Mouse (Mus musculus) mouse trophoblast stem cell (cell line): ENCODE data around the gene Usp47.

Experiments
- in situ Hi-C, 2 experiments: fragments of 300-500 bp; cut with MseI, MboI; formaldehyde crosslinking; loops; 2 replicates in 1 of 2; 3 replicates in 1 of 2; pipeline ENCODE4 v1.15.1; 2025

Usp47 gene

DNA sequence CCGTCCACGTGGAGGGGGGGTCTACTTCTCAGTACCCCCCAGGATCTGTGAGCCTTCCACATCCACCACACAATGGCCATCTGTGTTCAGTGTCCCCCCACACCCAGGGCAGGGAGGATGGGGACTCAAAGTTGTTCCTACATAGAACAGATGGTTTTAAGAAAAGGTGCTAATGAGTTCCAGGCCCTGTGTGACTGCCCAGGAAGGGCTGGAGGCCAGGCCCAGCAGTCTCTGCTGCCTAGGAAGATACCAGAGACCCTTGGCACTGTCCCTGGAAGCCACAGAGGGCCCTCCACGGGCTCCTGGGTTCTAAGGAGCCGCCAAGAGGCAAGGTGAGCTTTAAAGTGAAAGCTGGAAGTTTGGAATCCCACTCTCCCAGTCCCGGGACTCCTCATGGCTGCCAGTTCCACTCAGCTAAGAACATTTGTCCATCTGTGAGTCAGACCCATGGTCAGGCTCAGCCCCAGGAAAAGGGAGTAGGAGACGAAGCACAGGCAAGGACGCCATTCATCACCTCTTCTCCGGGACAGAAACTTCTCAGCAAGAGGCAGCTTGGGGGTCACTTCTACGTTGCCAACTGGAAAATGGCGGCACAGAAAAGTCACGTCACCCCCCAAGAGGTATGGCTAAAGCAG lies 98.7 kb downstream of the Usp47 start:
- in situ Hi-C loops = no loop called here

GRCm38 (mm10) chr7:112123612-112124011 lies 100.3 kb downstream of the Usp47 start:
- in situ Hi-C loops = no loop called here

DNA sequence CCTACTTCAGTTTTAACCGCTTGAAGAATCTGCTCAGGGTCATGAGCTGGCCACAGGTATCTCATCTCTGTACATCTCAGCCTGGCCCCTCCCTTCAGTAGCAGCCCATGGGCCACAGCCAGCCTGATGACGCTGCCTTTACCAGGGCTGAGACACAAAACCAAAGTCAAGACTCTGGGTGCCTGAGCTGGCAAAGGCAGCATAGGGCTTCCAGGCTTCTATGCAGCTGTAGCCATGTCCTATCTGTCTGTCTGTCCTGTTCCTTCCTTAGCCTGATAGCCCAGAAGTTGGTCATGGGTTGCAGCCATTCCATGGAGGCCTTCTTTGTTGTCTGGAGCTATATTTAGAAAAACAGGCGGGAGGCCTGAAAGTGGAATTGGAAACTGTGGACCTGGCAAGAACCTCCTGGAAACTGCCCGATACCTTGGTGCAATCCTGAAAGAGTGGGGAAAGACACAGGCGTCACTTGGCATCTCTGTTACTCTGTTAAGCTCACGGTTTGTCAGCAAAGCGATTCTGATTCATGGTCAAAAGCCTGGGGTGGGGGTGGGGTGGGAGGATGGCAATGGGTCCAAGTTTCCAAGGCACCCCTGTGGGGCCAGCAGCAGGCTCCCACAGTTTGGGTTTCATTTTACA lies 102.4 kb downstream of the Usp47 start:
- in situ Hi-C loops = no loop called here

GRCm38 (mm10) chr7:112127085-112127637 lies 103.9 kb downstream of the Usp47 start:
- in situ Hi-C loops = no loop called here

GRCm38 (mm10) chr7:112127954-112128353 lies 104.7 kb downstream of the Usp47 start:
- in situ Hi-C loops = no loop called here

- in situ Hi-C loops = no loop called here
Observed at GRCm38 (mm10) chr7:112128810-112129209, 105.5 kb downstream of the Usp47 start.

DNA sequence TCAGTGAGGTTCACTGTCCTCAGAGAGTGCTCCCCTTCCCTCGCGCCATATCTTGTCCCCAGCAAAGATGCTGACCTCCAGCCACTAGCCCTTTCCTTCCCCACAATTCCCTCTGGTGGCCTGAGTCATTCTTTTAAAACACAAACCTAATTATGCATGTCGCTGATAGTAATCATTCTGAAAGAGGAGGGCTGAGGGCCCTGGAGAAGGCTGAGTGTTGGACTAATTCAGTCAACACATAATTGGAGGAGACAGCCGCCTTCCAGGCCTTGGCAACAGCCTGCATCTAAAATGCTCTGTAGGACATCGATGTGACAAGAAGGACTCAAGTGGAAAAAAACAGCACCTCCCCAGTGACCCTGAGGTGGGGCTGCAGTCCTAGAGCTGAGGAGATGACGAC lies 106.5 kb downstream of the Usp47 start:
- in situ Hi-C loops = no loop called here

- in situ Hi-C loops = no loop called here
Observed at GRCm38 (mm10) chr7:112130660-112131059, 107.4 kb downstream of the Usp47 start.

DNA sequence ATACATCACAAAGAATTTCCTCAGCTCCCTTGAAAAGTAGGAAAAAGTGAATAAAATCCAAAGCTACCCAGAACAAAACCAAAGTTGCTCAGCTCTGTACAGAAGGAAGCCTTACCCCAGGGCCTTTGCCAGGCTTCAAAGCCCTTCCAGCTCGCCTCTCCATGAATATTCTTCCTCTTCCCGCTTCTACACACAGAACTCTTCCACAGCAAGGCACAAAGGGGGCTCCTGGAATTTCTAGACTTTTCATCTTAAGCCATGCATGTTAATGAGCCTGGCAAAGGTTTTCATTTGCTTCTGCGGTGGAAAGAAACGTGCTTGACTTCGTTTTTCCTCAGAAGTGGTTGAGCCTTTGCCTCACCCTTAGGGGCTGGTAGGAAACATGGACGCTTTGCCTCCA lies 108.7 kb downstream of the Usp47 start:
- in situ Hi-C loops = no loop called here

DNA sequence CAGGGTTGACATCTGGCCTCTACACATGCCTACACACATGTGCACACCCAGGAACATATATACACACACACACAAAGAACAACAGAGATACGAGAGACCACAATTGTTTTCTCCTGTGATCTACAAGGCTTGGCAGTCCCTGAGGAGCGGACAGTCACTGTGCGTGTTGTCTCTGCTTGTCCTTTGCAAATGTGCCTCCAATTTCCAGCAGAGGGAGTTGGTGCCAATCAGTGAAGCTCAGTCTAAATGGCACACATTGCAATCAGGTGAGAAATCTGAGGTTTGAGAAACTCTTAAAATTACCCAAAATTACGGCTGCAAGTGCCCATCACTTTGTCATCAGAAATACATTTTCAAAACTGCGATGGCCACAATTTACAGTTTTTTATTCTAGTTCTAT lies 110.0 kb downstream of the Usp47 start:
- in situ Hi-C loops = no loop called here

GRCm38 (mm10) chr7:112135161-112135560 lies 111.9 kb downstream of the Usp47 start:
- in situ Hi-C loops = no loop called here

GRCm38 (mm10) chr7:112136537-112136936 lies 113.2 kb downstream of the Usp47 start:
- in situ Hi-C loops = no loop called here

DNA sequence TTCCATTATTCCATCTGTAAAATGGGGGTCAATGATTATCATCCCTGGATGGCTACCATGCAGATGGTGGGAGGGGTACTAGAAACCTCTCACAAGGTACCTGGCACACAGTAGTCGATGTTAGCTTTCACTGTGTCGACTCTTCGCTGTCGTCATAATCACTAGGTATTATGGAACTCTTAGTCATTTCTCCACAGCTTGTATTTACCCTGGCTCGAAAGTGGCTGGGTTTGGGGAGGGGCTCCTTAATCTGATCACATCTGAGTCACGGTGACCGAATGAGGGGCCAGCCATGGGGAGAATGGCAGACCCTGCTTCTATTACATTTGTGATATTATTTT lies 114.8 kb downstream of the Usp47 start:
- in situ Hi-C loops = no loop called here

GRCm38 (mm10) chr7:112138509-112139405 lies 115.5 kb downstream of the Usp47 start:
- in situ Hi-C loops = no loop called here

DNA sequence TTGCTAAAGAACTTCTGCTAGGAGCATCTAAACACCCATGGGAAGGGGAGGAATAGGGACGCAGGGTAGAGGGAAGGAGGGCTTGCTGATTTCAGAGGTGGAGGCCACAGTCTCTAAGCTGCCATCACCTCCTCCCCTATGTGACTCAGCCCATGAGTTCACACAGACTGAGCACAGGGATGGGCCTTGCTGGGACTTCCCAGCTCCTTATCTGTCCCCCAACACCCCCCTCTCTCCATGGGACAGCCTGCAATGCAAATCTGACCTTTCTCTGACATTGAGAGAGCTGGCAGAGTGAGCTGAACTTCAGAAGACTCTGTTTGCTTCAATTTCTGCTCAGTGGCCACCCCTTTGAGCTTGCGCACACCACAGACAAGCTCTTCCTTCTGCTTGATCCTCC lies 117.4 kb downstream of the Usp47 start:
- in situ Hi-C loops = no loop called here

- in situ Hi-C loops = no loop called here
Observed at GRCm38 (mm10) chr7:112142616-112143015, 119.3 kb downstream of the Usp47 start.

DNA sequence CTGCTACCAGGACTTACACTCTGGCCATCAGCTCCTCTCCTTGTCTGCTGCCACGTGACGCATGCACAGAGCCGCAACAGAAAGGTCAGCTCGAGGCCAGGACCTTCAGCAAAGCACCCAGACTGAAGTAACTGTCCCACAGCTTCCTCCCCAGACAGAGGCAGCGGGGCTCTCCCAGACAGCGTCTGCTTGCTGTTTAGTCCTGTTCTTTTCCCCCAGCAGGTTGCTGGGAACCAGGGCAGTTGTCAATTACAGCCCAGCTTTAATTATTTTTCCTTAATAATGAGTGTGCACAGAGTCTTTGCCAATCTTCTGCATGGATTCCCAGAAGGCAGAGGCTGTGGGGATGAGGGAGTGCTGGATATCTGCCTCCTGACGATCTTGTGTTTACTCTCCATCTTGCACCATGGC lies 119.8 kb downstream of the Usp47 start:
- in situ Hi-C loops = no loop called here

DNA sequence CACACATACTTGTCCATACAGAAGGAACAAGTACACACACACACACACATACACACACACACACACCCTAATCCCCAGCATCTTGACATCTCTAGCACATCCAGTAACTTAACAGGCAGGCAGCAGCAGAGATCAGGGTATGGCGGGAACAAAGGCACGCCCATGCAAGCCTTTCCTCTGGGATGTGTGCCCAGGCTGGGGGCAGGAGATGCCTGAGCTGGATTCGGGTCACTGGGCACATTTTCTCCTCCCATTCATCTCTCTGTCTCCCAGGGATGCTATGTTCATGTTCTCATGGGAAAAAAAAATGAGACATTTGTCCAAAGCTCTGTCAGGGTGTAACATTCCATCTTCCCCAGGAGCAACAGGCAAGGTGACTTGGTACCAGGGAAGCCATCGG lies 120.7 kb downstream of the Usp47 start:
- in situ Hi-C loops = no loop called here

DNA sequence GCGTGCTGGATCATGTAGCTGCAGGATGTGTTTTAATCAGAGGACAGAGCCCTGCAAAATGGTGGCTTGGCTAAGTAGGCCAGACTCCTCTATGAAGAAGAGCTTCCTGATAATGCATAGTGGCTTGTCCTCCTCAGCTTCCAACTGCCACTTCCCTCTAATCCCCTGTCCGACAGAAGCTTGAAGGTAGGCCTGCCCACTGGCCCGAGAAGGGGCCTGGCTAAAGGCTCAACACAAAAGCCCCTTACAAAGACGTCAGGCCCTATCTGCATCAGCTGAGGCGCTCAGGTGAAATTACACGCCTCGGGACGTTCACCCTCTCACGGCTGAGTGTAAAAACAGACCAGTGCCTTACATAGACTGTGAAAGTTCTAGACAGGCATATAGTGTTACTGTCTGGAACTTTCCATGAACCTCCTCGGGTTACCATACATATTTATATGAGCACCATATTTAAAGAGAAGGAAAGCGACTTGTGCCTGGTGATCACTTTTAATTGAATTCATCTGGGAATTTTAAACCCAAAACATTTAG lies 121.4 kb downstream of the Usp47 start:
- in situ Hi-C loops = no loop called here

DNA sequence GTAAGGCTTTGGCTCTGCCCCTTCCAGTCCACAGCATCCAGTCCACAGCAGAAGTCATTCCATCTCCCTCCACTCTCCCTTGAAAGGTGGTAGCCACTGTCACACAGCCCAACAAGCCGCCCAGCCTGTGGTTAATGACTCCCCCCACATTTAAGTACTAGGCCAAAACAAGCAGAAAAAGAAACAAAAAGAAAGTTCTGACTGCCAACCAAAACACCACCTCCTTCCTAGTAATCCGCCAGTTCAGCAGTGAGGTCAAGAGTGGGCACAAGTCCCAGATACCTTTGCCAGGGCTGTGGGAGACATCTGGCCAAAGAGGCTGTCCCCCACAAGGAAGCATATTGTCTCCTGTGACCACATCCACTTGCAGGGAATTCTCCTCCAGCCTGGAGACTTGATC lies 124.7 kb downstream of the Usp47 start:
- in situ Hi-C loops = no loop called here

DNA sequence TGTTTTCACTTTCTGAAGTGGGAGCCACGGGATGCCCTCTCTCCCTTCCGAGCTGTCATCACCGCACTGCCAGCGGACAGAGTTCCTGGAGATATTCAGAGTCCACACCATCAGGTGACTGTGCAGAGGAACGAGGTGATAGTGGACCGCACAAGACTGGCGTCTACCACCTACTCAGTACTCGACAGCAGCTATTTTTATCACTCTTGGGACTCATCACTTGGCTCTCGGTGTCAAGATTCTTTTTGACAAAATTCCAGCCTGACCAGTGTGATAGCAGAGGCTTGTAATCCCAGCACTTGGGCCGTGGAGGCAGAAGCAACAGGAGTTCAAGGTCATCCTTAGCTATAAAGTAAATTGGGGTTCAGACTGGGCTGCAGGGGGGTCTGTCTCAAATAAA lies 125.8 kb downstream of the Usp47 start:
- in situ Hi-C loops = no loop called here

DNA sequence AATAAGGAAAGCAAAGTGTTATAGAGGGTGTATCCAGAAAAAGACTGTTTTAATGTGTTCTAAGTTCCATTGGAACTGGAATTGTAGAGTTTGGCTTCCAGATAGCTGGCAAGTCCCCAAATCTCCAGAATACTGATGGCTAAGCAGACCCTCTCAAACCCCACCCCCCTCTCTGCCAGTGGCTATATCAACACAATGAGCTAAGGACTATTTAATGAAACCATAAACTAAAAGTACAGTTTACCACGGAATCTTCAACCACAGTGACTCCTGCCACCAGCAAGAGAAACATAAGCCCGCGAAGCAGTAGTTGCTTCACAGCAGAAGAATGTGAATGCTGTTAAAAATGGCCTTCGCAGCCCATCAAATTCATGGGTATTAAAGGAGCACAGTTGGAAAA lies 131.1 kb downstream of the Usp47 start:
- in situ Hi-C loops = no loop called here
